Mouse (Mus musculus) effector memory CD4-positive, alpha-beta T cell, adult 7 months (primary cell): ENCODE measurements around the gene Vmn2r120. TPM values are rescaled to one million over a fixed set of nuclear protein-coding genes. Genes with fewer than 3 reads are reported as not detected.

ENCODE experiments used
- polyA plus RNA-seq: library from polyadenylated mRNA; unstranded; fragments of 100-300 nt; shearing (Covaris generic); gene quantifications from one replicate; pipeline ENCODE4 v1.2.1, GENCODE M21; 2017

The Vmn2r120 gene
- 0.10 TPM for polyA plus RNA-seq

GRCm38 (mm10) chr17:57545405-57545804, at the start of gene Vmn2r120:
Gene Vmn2r120, minus strand, starts transcription at chr17:57545505.

Other genes starting within 250 kb of the Vmn2r120 start
- gene Adgre1, start 186.8 kb downstream of the Vmn2r120 start, polyA plus RNA-seq: not detected
- not detected for gene Gm21834, start 196.7 kb upstream of the Vmn2r120 start, polyA plus RNA-seq
- 0.10 TPM for gene Cntnap5c, start 224.1 kb upstream of the Vmn2r120 start, polyA plus RNA-seq